Mouse (Mus musculus): ENCODE results near the gene Coq9. TPM values are rescaled to one million over a fixed set of nuclear protein-coding genes. Genes with fewer than 3 reads are reported as not detected.

Gene Coq9
- polyA plus RNA-seq (2017; shearing (Covaris generic)) = 66.1 TPM

DNA sequence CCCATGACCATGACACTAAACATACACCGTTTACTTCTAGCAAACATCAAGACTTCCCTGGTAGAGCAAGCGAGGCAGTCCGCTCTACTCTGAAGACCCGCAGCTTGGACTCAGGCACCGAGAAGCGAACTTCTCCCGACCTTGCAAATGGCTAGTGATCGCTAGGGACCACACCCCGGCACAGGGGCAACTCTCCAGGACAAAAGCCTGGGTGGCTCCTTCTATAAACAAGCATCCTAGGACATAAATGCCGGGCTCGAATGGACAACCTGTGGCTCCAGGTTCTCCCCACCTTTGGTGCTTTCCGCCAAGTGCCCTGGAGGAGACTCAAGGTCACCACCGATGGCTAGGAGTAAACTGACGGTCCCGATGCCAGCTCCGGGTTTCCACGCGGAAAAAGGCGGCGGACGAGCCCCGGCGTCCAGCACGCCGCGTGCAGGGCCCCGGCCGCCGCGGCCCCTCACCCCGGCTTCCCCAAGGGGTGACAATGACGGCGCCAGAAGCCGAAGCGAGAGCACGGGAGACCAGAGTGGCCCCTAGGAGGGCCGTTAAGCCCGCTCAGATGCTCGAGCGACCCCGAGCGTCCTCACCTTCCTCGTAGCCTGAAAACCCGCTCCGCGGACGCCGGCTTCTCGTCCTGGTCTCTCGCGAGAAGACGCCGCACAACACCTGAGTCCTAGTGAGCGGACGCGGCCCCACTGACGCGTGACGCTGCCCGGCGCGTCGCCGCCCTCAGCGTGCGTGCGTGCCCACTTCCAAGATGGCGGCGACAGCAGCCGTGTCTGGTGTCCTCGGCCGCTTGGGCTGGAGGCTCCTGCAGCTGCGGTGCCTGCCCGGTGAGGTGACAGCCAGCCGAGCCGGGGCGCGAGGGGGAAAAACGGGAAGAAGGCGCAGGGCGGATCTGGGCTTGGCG is at the start of gene Coq9, which contains the start of gene Ciapin1:
TSS of gene Coq9 (plus strand) at position 660 of the 913 bp plus-strand sequence.
TSS of gene Ciapin1 (minus strand) at position 697 of the 913 bp plus-strand sequence.

DNA sequence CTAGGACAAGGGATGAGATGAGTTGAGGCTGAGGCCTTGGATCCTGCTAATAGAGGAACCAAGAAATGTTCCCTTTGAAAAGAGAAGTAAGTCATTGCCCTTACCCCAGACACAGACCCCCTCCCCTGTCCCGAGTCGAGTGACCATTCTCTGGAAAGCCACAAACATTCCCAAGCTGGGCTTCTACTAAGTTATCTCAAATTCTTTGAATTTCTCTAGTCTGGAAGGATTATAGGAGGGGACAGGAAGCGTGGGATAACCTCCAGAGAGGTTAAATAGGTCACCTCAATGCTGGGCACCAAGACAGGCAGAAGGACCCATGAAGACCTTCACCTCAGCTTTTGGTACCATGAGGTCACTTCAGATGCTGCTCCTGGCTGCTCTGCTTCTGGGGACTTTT is 28.0 kb upstream of the Coq9 start, which contains the start of gene Ccl17:
TSS of gene Ccl17 (plus strand) at position 301 of the 400 bp plus-strand sequence.

DNA sequence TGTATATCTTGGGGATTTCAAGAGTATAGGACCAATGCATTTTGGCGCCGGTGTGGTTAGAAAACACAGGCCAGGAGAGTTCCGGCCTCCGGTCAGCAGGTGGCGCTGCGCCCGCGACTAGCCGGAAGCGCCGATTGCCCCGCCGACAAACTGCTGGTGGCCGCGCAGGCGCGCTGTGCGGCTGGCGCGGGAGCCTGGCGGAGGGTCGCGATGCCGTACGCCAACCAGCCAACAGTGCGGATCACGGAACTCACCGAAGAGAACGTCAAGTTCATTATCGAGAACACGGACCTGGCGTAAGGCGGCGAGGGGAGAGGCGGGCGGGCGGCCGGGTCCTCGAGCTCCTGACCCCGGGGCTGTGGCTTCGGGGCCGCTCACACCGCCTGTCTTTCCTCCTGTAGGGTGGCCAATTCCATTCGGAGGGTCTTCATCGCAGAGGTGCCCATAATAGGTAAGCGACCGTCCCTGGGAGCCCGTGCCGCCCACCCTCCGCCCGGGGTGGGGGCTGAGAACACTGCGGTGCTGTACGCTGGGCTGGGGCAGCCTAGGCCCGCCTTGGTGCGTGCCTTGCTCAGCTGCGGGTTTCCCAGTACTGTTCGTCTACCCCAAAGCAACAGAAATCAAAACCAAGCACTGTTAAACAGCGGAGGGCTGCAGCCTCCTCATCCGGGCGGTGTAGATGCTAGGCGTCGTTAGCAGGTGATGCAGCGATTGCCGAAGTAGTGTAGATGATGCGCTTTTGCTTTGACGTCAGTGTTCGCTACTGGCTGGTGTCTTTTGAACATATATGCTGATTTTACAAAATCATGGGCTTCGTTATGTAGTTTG is 19.4 kb downstream of the Coq9 start, which contains the start of gene Polr2c:
TSS of gene Polr2c (plus strand) at position 105 of the 828 bp plus-strand sequence.

DNA sequence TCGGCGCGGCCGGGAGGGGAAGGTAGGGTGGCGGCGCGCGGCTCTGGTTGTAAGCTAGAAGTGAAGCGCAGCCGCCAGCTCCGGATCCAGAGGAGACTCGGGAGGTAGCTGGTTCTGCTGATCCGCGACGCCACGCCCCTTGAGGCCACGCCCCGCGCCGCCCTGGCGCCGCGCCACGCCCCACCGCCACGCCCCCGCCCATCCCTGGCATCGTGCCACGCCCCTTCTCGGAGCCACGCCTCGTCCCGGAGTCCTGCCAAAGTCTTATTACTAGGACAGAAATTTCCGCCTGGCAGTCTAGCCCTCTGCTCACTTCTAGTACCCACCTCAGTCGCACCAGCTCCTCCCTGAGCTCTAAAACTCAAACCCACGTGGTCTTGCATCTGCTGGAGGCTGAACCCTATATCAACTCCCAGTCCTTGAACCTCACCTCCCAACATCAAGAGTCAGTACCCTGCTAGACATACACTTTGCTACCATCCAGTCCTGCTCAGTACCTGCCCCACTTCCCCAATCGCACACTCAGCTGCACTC is 38.1 kb downstream of the Coq9 start, which contains the start of gene Dok4:
TSS of gene Dok4 (minus strand) at position 134 of the 534 bp plus-strand sequence.

Other genes starting within 250 kb of the Coq9 start
- gene Rspry1, start 236.4 kb upstream of the Coq9 start, polyA plus RNA-seq (2017; shearing (Covaris generic)) = 61.6 TPM
- gene Fam192a, start 236.3 kb upstream of the Coq9 start, polyA plus RNA-seq (2017; shearing (Covaris generic)) = 82.1 TPM
- 191 TPM for gene Arl2bp, start 171.7 kb upstream of the Coq9 start, polyA plus RNA-seq (2017; shearing (Covaris generic))
- not detected for gene Pllp, start 142.0 kb upstream of the Coq9 start, polyA plus RNA-seq (2017; shearing (Covaris generic))
- not detected for gene Ccl22, start 92.7 kb upstream of the Coq9 start, polyA plus RNA-seq (2017; shearing (Covaris generic))
- gene Cx3cl1, start 66.3 kb upstream of the Coq9 start, polyA plus RNA-seq (2017; shearing (Covaris generic)) = 0.31 TPM
- not detected for gene Ccl17, start 27.9 kb upstream of the Coq9 start, polyA plus RNA-seq (2017; shearing (Covaris generic))
- 91.4 TPM for gene Ciapin1, start within 50 bp of the Coq9 start, polyA plus RNA-seq (2017; shearing (Covaris generic))
- gene Polr2c, start 19.1 kb downstream of the Coq9 start, polyA plus RNA-seq (2017; shearing (Covaris generic)) = 105 TPM
- gene Dok4, start 38.0 kb downstream of the Coq9 start, polyA plus RNA-seq (2017; shearing (Covaris generic)) = 3.1 TPM
- gene Ccdc102a, start 79.8 kb downstream of the Coq9 start, polyA plus RNA-seq (2017; shearing (Covaris generic)) = 0.87 TPM
- not detected for gene Adgrg5, start 85.4 kb downstream of the Coq9 start, polyA plus RNA-seq (2017; shearing (Covaris generic))
- gene Adgrg1, start 136.4 kb downstream of the Coq9 start, polyA plus RNA-seq (2017; shearing (Covaris generic)) = 4.9 TPM
- gene Adgrg3, start 179.4 kb downstream of the Coq9 start, polyA plus RNA-seq (2017; shearing (Covaris generic)) = 0.48 TPM
- not detected for gene Drc7, start 216.8 kb downstream of the Coq9 start, polyA plus RNA-seq (2017; shearing (Covaris generic))
- gene Katnb1, start 242.9 kb downstream of the Coq9 start, polyA plus RNA-seq (2017; shearing (Covaris generic)) = 16.0 TPM